8 mouse cellular contexts compared by ENCODE assay signal in the genomic region with DNA sequence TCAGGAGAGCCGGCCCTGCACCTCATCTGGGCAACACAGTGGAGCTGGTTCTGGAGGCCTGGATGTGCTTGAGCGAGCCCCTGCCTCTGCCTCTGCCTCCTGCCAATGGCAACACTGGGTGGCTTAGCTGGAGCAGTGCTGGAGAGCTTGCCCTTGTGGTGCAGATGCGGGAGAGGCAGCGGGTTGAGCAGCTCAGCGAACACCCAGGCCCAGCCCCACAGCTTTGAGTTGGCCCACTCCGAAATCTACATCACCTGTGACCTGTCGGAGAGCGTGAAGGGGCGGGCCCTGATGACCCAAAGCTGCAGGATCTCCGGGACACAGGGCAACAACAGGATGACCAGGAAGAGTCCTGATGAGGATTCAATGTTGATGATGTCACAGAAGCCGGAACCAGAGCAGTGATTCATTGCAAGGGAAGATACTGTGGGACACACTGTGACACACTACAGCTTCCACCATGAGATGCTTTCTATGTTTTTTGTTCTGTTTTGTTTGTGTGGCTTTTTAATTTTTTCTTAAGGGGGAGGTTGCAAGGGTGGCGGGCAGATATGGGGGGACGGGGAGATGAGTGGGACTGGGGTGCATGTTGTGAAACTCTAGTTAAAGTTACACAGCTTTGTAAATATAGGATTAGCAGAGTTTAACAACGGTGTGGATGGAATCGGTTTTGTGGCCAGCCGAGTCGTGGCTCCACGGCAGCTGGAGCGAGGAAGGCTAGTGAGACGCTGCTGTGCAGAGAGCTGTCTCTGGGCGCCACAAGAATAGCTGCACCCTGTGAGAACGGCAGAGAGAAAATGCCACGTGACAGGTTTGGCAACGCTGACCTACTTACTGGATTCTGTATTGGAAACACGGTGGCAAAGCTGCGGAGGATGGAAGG. TPM values are rescaled to one million over a fixed set of nuclear protein-coding genes. Genes with fewer than 3 reads are reported as not detected.
DNase-seq lines count a peak whose midpoint lies in the region; ATAC-seq and TF ChIP-seq lines count a peak whose summit lies in the region.

No protein-coding gene starts in this region.

- TF ChIP-seq POLR2A in liver, adult 2 months (IDR thresholded peaks at IDR 0.05; ENCODE audit: extremely low read depth, insufficient read depth, low read length), result no peak

- H3K36me3 ChIP-seq in liver, adult 2 months (ENCODE audit: control insufficient read depth, insufficient read depth, low read length), result no peaks in the 10 kb centered on the region
- H3K36me3 ChIP-seq in embryonic facial prominence, embryonic 12.5 days, result no peaks in the 10 kb centered on the region
- no peaks in the 10 kb centered on the region for H3K36me3 ChIP-seq in intestine, embryonic 16.5 days (ENCODE audit: control insufficient read depth, insufficient read depth, low read length)
- H3K36me3 ChIP-seq in liver, embryonic 13.5 days, result no peaks in the 10 kb centered on the region

- H3K27ac ChIP-seq in liver, adult 2 months (replicated peaks; ENCODE audit: insufficient read depth, low read depth, low read length), result no peak overlapping the region
- no peak overlapping the region for H3K27ac ChIP-seq in embryonic facial prominence, embryonic 12.5 days
- no peak overlapping the region for H3K27ac ChIP-seq in intestine, embryonic 16.5 days (ENCODE audit: low read length)
- H3K27ac ChIP-seq in liver, embryonic 13.5 days, result no peak overlapping the region

- peaks cover 7% of the 10 kb centered on the region for H3K4me1 ChIP-seq in liver, adult 2 months (ENCODE audit: control insufficient read depth, insufficient read depth, low read length)
- H3K4me1 ChIP-seq in embryonic facial prominence, embryonic 12.5 days, result peaks cover 17% of the 10 kb centered on the region; the same call in 1 of the 2 replicates
- H3K4me1 ChIP-seq in intestine, embryonic 16.5 days (ENCODE audit: control insufficient read depth, insufficient read depth, low read length), result no peaks in the 10 kb centered on the region; the same call in 1 of the 2 replicates
- H3K4me1 ChIP-seq in liver, embryonic 13.5 days (replicated peaks), result no peaks in the 10 kb centered on the region

- peak; percentile 62 for DNase-seq in liver, adult 2 months (ENCODE audit: extremely low read depth, low read depth, low spot score)
- no peak for DNase-seq in liver
- DNase-seq in liver, embryonic 13.5 days, result no peak
- peak; percentile 80 to 84 for DNase-seq in right cerebral cortex, adult 2 months (ENCODE audit: low spot score in 2 of 2)
- no peak for DNase-seq in spleen, postnatal 10 days (ENCODE audit: low spot score in 2 of 2)
- no peak for DNase-seq in urinary bladder, adult 18-20 months (ENCODE audit: low spot score in 2 of 2)

- TF ChIP-seq CTCF in liver, adult 2 months (IDR thresholded peaks at IDR 0.05; ENCODE audit: low read depth, low read length), result no peak

- H3K79me2 ChIP-seq in liver, adult 2 months (ENCODE audit: control insufficient read depth, insufficient read depth, low read length), result no peaks in the 10 kb centered on the region

- ATAC-seq in embryonic facial prominence, embryonic 12.5 days (ENCODE audit: insufficient number of reproducible peaks, insufficient read depth, low FRiP score, low TSS enrichment), result peak; percentile 55; the same call in 1 of the 2 replicates
- ATAC-seq in intestine, embryonic 16.5 days, result peak; percentile 50; the same call in 1 of the 2 replicates
- ATAC-seq in liver, embryonic 13.5 days (ENCODE audit: low read depth), result peak; percentile 31; the same call in 1 of the 2 replicates

- no peaks in the 10 kb centered on the region for H3K9me3 ChIP-seq in embryonic facial prominence, embryonic 12.5 days
- no peaks in the 10 kb centered on the region for H3K9me3 ChIP-seq in intestine, embryonic 16.5 days (ENCODE audit: control insufficient read depth, low read length)
- H3K9me3 ChIP-seq in liver, embryonic 13.5 days (replicated peaks), result no peaks in the 10 kb centered on the region

- H3K9ac ChIP-seq in liver, adult 2 months (ENCODE audit: low read depth, low read length), result no peak overlapping the region
- no peak overlapping the region for H3K9ac ChIP-seq in embryonic facial prominence, embryonic 12.5 days
- H3K9ac ChIP-seq in intestine, embryonic 16.5 days (ENCODE audit: low read depth, low read length), result no peak overlapping the region
- H3K9ac ChIP-seq in liver, embryonic 13.5 days, result no peak overlapping the region

- 44% methylated on average over 26 of the region's 26 CpGs for WGBS in liver, adult 2 months
- 69% methylated on average over 26 of the region's 26 CpGs for WGBS in embryonic facial prominence, embryonic 12.5 days
- 66% methylated on average over 26 of the region's 26 CpGs for WGBS in intestine, embryonic 16.5 days
- WGBS in liver, embryonic 13.5 days (ENCODE audit: insufficient replicate concordance), result 64% methylated on average over 26 of the region's 26 CpGs

- H3K27me3 ChIP-seq in liver, adult 2 months (ENCODE audit: control insufficient read depth, insufficient read depth, low read length), result no peaks in the 10 kb centered on the region
- no peaks in the 10 kb centered on the region for H3K27me3 ChIP-seq in embryonic facial prominence, embryonic 12.5 days
- H3K27me3 ChIP-seq in intestine, embryonic 16.5 days (replicated peaks; ENCODE audit: control insufficient read depth, insufficient read depth, low read length), result no peaks in the 10 kb centered on the region
- H3K27me3 ChIP-seq in liver, embryonic 13.5 days, result no peaks in the 10 kb centered on the region

- H3K4me3 ChIP-seq in liver, adult 2 months (ENCODE audit: insufficient read depth, low read depth, low read length), result no peak overlapping the region
- no peak overlapping the region for H3K4me3 ChIP-seq in embryonic facial prominence, embryonic 12.5 days
- no peak overlapping the region for H3K4me3 ChIP-seq in intestine, embryonic 16.5 days (ENCODE audit: low read length)
- peak overlapping the region; percentile 20; the same call in 1 of the 2 replicates for H3K4me3 ChIP-seq in liver, embryonic 13.5 days (replicated peaks)

- H3K4me2 ChIP-seq in embryonic facial prominence, embryonic 12.5 days (replicated peaks), result no peak overlapping the region; the same call in 1 of the 2 replicates
- H3K4me2 ChIP-seq in intestine, embryonic 16.5 days (ENCODE audit: low read depth, low read length), result peak overlapping the region; percentile 15
- peak overlapping the region; percentile 23 for H3K4me2 ChIP-seq in liver, embryonic 13.5 days

RNA-seq across cellular contexts. Expression of a gene that starts 24.2 kb away (rescaled TPM):
- 2.1 and 2.8 TPM in 2 replicates for total RNA-seq in liver, adult 2 months (2014; rRNA removed)
- polyA plus RNA-seq in liver, adult 2 months (2012; rRNA removed), result 0.57 and 1.0 TPM in 2 replicates
- 12.2 and 13.2 TPM in 2 replicates for polyA plus RNA-seq in embryonic facial prominence, embryonic 12.5 days (2016; fragmentation: Nextera tagmentation; extraction: Ambion mirVana)
- 4.3 and 4.5 TPM in 2 replicates for polyA plus RNA-seq in intestine, embryonic 16.5 days (2015; fragmentation: Nextera tagmentation; extraction: Ambion mirVana)
- polyA plus RNA-seq in liver, embryonic 13.5 days (2015; fragmentation: Nextera tagmentation; extraction: Ambion mirVana), result 0.61 and 1.2 TPM in 2 replicates

Comparison
In these comparisons a context has a peak if more than half of its experiments do, and no peak if none do; other contexts are left out.
1. DNase-seq: peak in liver, adult 2 months (single experiment) and right cerebral cortex, adult 2 months (2 of 2); none in liver (single experiment), liver, embryonic 13.5 days (single experiment), spleen, postnatal 10 days (0 of 2) and urinary bladder, adult 18-20 months (0 of 2).
2. Peak in every context shown above with its lines, with median percentiles within 50 percentile points of each other: ATAC-seq.